Mouse (Mus musculus): Measurements from ENCODE around the gene Knstrn.

The Knstrn gene

DNA sequence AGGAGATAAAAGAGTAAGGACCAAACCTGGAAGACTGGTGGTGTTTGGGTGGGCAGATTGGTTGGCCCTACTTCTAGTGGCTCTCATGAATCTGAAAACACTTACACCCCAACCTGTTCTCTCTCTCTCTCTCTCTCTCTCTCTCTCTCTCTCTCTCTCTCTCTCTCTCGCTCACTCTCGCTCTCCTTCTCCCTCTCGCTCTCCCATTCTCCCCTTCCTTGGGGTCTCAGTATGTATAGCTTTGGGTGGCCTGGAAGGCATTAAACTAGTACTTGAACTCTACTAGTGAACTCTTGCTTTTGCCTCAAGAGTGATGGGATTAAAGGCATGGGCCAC lies 48.5 kb downstream of the Knstrn start:
- DNase-seq = no peak

GRCm38 (mm10) chr2:118870601-118871000 lies 56.8 kb downstream of the Knstrn start:
- DNase-seq = no peak

DNA sequence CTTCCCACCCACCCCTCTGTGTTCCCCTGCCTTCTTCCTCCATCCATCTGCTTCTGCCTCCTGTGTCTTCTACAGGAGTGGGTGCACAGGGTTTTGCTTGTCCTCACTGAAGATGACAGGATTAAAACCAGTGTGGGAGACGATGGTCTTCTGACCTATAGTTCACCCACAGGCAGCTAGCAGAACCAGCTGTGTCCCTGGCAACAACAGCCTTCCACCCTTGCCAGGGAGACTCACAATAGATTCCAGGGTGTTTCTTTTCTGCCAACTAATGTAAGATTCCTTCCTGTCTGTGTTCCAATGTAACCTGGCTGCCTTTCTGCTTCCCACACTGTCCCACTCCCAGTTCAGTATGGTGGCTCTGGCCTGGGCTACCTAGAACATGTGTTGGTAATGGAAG lies 57.2 kb downstream of the Knstrn start:
- DNase-seq = no peak

GRCm38 (mm10) chr2:118873018-118873417 lies 59.2 kb downstream of the Knstrn start:
- no peak for DNase-seq

DNA sequence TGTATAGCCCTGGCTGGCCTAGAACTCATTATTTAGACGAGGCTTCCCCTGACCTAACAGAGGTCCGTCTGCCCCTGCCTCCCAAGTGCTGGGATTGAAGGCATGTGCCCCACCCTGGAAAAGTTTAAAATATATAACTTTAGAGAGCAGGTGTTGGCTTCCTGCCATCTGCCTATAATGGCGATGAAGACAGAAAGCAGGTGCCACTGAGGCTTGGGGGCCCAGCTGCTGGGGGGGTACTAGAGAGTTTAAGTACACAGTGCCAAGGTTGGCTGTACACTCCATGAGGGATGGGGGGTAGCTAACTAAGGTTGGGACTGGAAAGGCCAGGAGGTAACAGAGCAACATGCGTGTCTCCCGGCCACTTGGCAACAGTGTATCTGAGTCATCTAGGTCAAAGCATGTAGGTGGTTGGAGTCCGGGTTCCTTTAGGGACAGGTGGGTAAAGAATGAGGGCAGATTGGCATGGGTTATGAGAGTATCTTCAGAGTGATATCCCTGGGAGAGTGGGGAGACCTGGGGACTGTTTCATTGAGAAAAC lies 60.2 kb downstream of the Knstrn start:
- DNase-seq = peak; percentile 58

DNA sequence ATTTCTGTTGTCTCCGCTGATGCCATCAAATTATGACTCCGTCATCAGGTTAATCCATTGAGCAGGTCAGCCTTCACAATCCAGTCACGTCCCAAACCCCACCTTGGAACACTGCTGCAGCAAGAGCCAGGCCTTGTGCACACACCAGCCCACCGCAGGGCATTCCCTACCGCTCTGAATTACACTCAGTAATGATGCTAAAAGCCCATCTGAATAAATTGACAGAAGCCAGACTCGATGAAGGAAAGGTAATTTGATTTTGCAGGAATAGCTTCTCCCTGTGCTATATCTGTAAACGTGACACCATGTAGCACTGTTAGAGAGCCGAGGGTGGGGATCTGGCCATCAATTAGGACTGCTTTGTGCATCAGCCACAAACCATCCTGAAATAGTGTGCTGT lies 61.5 kb downstream of the Knstrn start:
- no peak for DNase-seq

DNA sequence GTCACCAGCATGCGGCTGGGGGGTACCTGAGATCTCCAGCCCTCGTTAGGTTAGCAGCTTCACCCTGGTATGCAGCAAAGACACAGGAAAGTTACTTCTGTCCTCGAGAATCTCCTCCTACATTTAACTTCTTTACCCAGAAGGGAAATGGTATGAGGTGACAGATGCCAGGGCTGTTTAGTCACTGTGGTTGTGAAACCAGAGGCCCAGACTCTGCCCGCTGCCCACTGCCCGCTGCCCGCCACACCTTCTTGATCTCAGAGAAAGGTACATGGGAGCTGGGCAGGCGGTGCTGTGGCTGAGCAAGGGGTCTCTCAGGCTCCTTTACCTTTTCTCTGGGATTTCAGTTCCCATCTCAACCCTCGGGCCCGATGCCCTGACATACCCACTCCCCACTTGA lies 62.6 kb downstream of the Knstrn start:
- no peak for DNase-seq

GRCm38 (mm10) chr2:118881019-118881418 lies 67.2 kb downstream of the Knstrn start:
- no peak for DNase-seq

GRCm38 (mm10) chr2:118881956-118882355 lies 68.2 kb downstream of the Knstrn start:
- DNase-seq = no peak

DNA sequence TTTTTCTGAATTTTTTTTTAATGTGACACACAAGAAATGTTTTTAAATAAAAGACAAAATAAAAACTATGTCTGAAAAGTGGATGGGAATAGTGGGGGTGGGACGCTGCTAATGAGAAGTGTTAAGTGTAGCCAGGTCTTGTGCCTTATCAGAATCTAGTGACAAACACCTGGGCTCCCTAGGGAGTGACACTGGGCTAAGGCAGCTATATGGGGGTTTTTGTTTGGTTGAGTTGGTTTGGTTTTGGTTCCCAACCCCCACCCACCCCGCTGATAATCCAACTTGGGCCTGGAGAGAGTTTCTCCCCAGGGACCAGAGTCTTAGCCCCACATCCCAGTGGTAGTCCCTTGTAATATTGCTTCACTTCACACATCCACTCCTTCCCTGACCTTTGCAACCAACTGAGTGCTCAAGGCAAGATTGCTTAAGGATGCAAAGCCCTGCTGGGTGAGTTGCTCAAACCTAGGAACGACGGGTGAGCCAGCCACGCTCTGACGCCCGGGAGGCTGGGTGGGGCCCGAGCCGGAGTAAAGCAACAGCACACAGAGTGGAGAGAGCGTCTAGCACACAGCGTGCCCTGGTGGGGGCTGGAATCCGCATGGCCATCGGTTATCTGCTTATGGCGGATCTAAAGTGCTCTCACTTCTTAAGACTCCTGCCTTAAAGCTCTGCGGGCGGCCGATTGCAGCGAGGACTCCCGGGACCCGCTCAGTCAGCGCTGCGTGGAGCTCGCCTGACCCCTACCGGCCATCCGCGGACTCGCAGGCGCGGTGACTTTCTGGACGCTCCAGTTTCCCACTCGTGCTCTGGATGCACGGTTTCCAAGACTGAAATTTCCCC lies 69.3 kb downstream of the Knstrn start:
- DNase-seq = peak; percentile 86

DNA sequence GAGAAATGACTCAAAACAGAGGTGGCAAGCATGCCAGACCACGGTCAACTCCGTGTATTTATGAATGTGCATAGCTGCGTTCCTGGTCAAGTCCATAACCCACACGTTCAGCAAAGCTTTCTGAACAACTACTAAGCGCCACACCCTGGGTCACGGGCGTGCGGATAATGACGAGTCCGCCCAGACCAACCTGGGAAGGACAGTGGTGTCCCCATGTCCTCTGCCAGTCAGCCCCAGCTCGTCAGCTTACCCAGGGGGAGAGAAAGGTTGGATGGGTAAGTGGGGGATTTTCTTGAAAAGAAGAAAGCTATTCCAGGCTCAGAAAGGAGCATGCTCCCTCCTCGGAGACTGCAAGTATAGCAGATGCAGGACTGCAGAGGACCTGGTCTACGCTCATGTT lies 73.6 kb downstream of the Knstrn start:
- DNase-seq = no peak

DNA sequence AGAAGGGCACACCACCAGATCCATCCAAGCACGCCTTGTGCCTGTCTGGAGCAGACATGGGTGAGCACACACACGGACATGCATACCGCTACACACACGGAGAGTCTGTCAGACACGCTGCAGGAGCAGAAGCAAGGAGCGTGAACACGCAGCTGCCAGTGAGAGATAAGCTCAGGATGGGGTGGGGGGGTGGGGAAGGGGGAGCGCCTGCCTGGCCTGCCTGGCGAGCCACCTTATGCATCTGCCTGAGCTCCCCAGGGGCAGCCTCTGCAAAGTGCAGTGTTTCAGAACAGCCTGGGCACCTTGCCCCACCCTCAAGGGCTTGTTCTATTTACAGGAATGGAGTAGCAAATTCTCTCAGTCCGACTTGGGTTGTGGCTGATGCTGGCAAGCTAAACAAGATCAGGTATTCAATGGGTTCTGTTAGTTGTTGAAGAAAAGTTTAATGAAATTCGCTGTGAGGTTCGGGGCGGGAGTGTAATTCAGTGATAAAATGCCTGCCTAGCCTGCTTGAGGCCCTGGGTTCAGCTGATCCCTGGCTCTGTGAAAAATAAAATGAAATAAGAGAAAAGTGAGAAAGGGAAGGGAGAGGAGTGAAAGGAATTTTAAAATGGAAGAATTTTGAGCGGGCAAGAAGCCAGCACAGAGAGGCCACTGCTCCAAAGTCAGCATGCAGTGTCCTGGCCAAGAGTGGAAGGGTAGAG lies 74.2 kb downstream of the Knstrn start:
- DNase-seq = no peak

GRCm38 (mm10) chr2:118891173-118891572 lies 77.4 kb downstream of the Knstrn start:
- DNase-seq = no peak

- peak; percentile 63 for DNase-seq
Observed at GRCm38 (mm10) chr2:118895990-118896913, 82.4 kb downstream of the Knstrn start.

- peak; percentile 63 for DNase-seq
Observed at GRCm38 (mm10) chr2:118896914-118897291, 83.1 kb downstream of the Knstrn start.

- peak; percentile 52 for DNase-seq
Observed at GRCm38 (mm10) chr2:118897392-118897791, 83.6 kb downstream of the Knstrn start.

DNA sequence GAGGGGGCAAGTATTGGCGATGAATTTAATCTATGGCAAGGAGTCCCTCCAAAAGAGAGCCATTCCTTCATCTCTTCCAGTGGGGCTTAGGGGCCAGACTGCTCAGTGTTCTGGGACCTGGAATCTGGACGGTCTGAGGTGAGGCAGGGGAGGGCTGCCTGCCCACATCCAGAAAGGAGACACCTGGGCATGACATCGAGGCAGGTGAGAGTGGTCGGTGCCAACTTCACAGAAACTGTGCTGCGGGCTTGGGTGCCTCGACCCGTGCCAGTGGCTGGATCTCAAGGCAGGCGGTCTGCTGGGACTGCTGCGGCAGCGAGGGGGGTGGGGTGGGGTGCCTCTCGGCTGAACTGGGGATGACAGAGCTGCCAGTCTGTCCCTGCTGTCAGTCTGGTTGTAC lies 84.0 kb downstream of the Knstrn start:
- no peak for DNase-seq

DNA sequence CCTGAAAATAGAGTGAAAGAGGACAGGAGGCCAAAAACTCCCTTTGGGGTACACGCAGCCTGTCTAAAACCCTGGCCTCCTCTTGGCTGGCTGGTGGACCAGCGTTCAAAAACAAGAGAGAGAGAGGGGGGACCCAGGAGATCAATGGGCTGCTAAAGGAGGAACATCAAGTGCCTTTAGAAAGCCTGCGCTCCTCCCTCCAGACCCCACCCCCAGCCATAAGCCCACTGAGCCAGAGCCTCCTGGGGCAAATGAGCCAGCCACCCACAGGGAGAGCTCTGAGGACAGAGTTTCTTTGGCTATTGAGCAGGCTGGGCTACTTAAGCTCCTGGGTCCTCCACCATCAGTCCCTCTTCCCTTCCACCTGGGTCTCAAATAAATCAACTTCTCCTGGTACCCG lies 85.0 kb downstream of the Knstrn start:
- no peak for DNase-seq

GRCm38 (mm10) chr2:118899306-118899705 lies 85.5 kb downstream of the Knstrn start:
- DNase-seq = no peak

- DNase-seq = peak; percentile 69
Observed at GRCm38 (mm10) chr2:118899981-118900825, 86.4 kb downstream of the Knstrn start, which contains the start of gene Bahd1. Gene Bahd1 (plus strand): TSS chr2:118900377.

DNA sequence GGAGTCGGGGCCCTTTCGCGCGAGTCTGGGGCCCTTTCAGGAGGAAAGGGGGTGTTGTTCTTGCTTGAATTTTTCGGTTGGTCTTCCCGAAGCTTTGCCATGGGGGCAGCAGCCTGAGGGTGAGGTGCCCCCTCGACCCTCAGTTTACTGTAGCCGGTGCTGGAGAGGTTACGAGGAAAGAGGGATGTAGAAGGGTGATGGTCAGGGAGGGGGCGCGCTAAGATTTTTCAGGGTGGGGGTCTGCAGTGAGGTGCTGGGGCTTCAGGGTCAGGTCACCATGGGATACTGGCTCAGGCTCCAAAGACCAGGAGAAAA lies 87.0 kb downstream of the Knstrn start:
- DNase-seq = no peak

Measured in cerebellum, adult 9-10 months (tissue).